Mouse (Mus musculus) adrenal gland, adult 18-20 months (tissue): ENCODE results near the gene Rabif. TPM values are rescaled to one million over a fixed set of nuclear protein-coding genes. Genes with fewer than 3 reads are reported as not detected.

Experiments used
- DNase-seq, 2 experiments: peaks; one replicate each; pipeline ENCODE4 v3.0.0; 2021 to 2022; ENCODE audit warnings: low spot score in 2 of 2
- total RNA-seq, 2 experiments: library from RNA; stranded (reverse); gene quantifications; 1 replicate in 1 of 2; 2 replicates in 1 of 2; pipeline ENCODE4 v1.2.3; 2021

Gene Rabif
- total RNA-seq, 2 experiments from 2014 or later, result 22.0 to 27.1 TPM

- no peak for DNase-seq
Observed at GRCm38 (mm10) chr1:134551869-134552268, 57.4 kb downstream of the Rabif start.

GRCm38 (mm10) chr1:134552396-134552795 is 57.9 kb downstream of the Rabif start:
- DNase-seq, result no peak

GRCm38 (mm10) chr1:134555240-134555870 is 60.9 kb downstream of the Rabif start:
- no peak for DNase-seq

GRCm38 (mm10) chr1:134555871-134556670 is 61.6 kb downstream of the Rabif start:
- DNase-seq, result peak in 1 of 2 experiments; percentile 41

- peak; percentile 92 for DNase-seq
Observed at GRCm38 (mm10) chr1:134556671-134557218, 62.3 kb downstream of the Rabif start.

Other genes starting within 250 kb of the Rabif start
- gene Myog, start 204.7 kb upstream of the Rabif start, total RNA-seq, result not detected
- 1 to 10 TPM; 1.4 TPM for gene Ppfia4, start 161.7 kb upstream of the Rabif start, total RNA-seq
- gene Tmem183a, start 132.7 kb upstream of the Rabif start, total RNA-seq, result 10 to 100 TPM; 44.7 to 55.5 TPM
- not detected for gene 4933406M09Rik, start 108.7 kb upstream of the Rabif start, total RNA-seq
- 10 to 100 TPM; 33.0 to 57.8 TPM for gene Cyb5r1, start 89.1 kb upstream of the Rabif start, total RNA-seq
- gene Adipor1, start 79.3 kb upstream of the Rabif start, total RNA-seq, result 100 to 1,000 TPM; 132 to 137 TPM
- 10 to 100 TPM; 18.7 to 20.7 TPM for gene Klhl12, start 39.1 kb upstream of the Rabif start, total RNA-seq
- gene Mgat4e, start 55.0 kb downstream of the Rabif start, total RNA-seq, result not detected
- 10 to 100 TPM; 35.4 to 41.0 TPM for gene Kdm5b, start 65.5 kb downstream of the Rabif start, total RNA-seq
- under 1 TPM in 1 of 2 experiments, not detected in 1; 0.07 TPM for gene Syt2, start 152.0 kb downstream of the Rabif start, total RNA-seq